Mouse (Mus musculus) kidney, embryonic 14.5 days (tissue): ENCODE measurements around the gene Vamp4. TPM values are rescaled to one million over a fixed set of nuclear protein-coding genes. Genes with fewer than 3 reads are reported as not detected.

Experiments
- ATAC-seq: fragments of 200-750 bp; cut with Nextera tagmentation; 2 replicates; pipeline ENCODE4 v1.8.0; 2017; ENCODE audit warnings: moderate number of reproducible peaks, mild to moderate bottlenecking, moderate TSS enrichment, moderate library complexity; ENCODE audit not compliant: low FRiP score, low TSS enrichment
- H3K27ac ChIP-seq: fragments of 300-500 bp; sonication (generic); 2 replicates; pipeline ENCODE4 v1.5.1; 2014; ENCODE audit warnings: low read depth, mild to moderate bottlenecking, low read length, moderate library complexity, mixed read lengths
- H3K27me3 ChIP-seq: fragments of 300-500 bp; sonication (generic); 2 replicates; pipeline ENCODE4 v1.6.1; 2014; ENCODE audit warnings: mild to moderate bottlenecking, low read length; ENCODE audit not compliant: control insufficient read depth, insufficient read depth
- H3K36me3 ChIP-seq: fragments of 300-500 bp; sonication (generic); 2 replicates; pipeline ENCODE4 v1.6.1; 2014; ENCODE audit warnings: low read length, mixed read lengths; ENCODE audit not compliant: control insufficient read depth, insufficient read depth
- H3K4me1 ChIP-seq: fragments of 300-500 bp; sonication (generic); 2 replicates; pipeline ENCODE4 v1.6.1; 2014; ENCODE audit warnings: low read length, mixed read lengths; ENCODE audit not compliant: control insufficient read depth, insufficient read depth
- H3K4me2 ChIP-seq: fragments of 300-500 bp; sonication (generic); replicated peaks from 2 replicates; pipeline ENCODE4 v1.6.1; 2014; ENCODE audit warnings: low read depth, mild to moderate bottlenecking, low read length
- H3K4me3 ChIP-seq: fragments of 300-500 bp; sonication (generic); 2 replicates; pipeline ENCODE4 v1.5.1; 2014; ENCODE audit warnings: mild to moderate bottlenecking, low read length
- H3K9ac ChIP-seq: fragments of 300-500 bp; sonication (generic); 2 replicates; pipeline ENCODE4 v1.6.1; 2014; ENCODE audit warnings: low read depth, mild to moderate bottlenecking, low read length, moderate library complexity
- H3K9me3 ChIP-seq: fragments of 300-500 bp; sonication (generic); 2 replicates; pipeline ENCODE4 v1.6.1; 2016; ENCODE audit warnings: low read length; ENCODE audit not compliant: control insufficient read depth
- WGBS: fragments of 180-500 bp; shearing (Covaris S2); extraction: QIAGEN DNeasy Blood & Tissue Kit; methylation state at CpG from one replicate; pipeline ENCODE4 v1.1.7; 2014; 5-methylcytosine and 5-hydroxymethylcytosine counted together
- polyA plus RNA-seq: library from polyadenylated mRNA; unstranded; fragments of >200 nt; fragmentation: Nextera tagmentation; extraction: Ambion mirVana; gene quantifications from 2 replicates; pipeline ENCODE4 v1.2.1, GENCODE M21; 2014

Gene Vamp4
- polyA plus RNA-seq, 1 experiment from 2014 or later: 53.6 TPM

DNA sequence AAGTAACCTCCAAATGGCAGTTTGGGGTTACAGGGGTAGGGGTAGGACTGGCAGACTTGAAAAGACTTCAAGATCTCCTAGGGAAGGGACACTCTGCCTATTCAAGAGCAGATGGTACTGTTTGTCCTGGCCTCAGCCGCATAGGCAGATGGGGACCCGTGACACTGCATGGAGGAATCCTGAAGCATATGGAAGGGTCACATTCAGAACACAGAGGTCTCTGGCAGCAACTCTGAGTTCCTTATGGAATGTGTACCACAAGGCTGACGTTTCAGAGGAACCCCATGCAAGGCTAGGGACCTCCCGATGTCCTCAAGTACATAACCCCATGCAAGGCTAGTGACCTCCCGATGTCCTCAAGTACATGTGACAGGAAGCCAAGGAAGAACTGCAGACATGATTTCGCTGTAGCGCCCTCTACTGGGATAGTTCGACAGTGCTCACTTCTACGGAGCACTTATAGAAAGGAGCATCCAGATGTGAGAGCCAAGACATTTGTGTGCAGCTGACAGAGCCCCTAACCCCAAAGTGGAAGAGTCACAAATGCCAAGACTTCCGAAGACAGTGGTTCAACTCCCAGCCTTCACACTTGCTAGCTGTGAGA is 75.9 kb downstream of the Vamp4 start:
- ATAC-seq: no peak
- Histone ChIP-seq H3K36me3 (no peaks in the 10 kb centered on the region), H3K4me3 (no peak overlapping the region), H3K27me3 (no peaks in the 10 kb centered on the region), H3K9me3 (no peaks in the 10 kb centered on the region), H3K4me1 (no peaks in the 10 kb centered on the region), H3K27ac (no peak overlapping the region), H3K9ac (no peak overlapping the region), H3K4me2 (no peak overlapping the region)
- 81% methylated on average over 10 of the region's 10 CpGs for WGBS

DNA sequence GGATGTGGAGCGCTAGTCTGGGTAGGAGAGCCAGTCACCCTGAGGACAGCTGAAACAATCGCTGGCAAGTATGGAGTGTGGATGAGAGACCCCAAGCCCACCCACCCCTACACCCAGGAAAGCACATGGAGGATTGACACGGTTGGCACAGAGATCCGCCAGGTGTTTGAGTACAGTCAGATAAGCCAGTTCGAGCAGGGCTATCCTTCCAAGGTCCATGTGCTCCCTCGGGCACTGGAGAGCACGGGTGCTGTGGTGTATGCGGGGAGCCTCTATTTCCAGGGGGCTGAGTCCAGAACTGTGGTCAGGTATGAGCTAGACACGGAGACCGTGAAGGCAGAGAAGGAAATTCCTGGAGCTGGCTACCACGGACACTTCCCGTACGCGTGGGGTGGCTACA is 78.1 kb downstream of the Vamp4 start:
- no peak overlapping the region for H3K9ac ChIP-seq
- H3K4me1 ChIP-seq: no peaks in the 10 kb centered on the region
- ATAC-seq: no peak
- no peaks in the 10 kb centered on the region for H3K36me3 ChIP-seq
- H3K4me3 ChIP-seq: no peak overlapping the region
- no peaks in the 10 kb centered on the region for H3K27me3 ChIP-seq
- H3K9me3 ChIP-seq: no peaks in the 10 kb centered on the region
- H3K27ac ChIP-seq: no peak overlapping the region
- WGBS: 94% methylated on average over 14 of the region's 14 CpGs
- no peak overlapping the region for H3K4me2 ChIP-seq

Other genes starting within 250 kb of the Vamp4 start
- gene Dnm3, start 92.5 kb upstream of the Vamp4 start, polyA plus RNA-seq: 5.1 and 6.5 TPM in 2 replicates
- gene Mettl13, start 22.0 kb upstream of the Vamp4 start, polyA plus RNA-seq: 9.8 and 19.3 TPM in 2 replicates
- not detected in 2 replicates for gene Myoc, start 68.6 kb downstream of the Vamp4 start, polyA plus RNA-seq
- gene Myocos, start 87.7 kb downstream of the Vamp4 start, polyA plus RNA-seq: not detected in 2 replicates
- gene Prrc2c, start 170.0 kb downstream of the Vamp4 start, polyA plus RNA-seq: 175 and 204 TPM in 2 replicates
- 0.17 and 0.60 TPM in 2 replicates for gene Fmo4, start 243.5 kb downstream of the Vamp4 start, polyA plus RNA-seq